Mouse (Mus musculus): ENCODE results near the gene Bcl2. TPM values are rescaled to one million over a fixed set of nuclear protein-coding genes. Genes with fewer than 3 reads are reported as not detected.
A peak's percentile ranks its signal among the peaks of the same experiment; 100 is the strongest.
"Not testable (repeated sequence)": the region's sequence is repeated elsewhere in the genome, so short reads cannot be mapped to it uniquely, and the experiment has no call there.

Bcl2 gene
- polyA plus RNA-seq (2017; shearing (Covaris generic)): 100 to 1,000 TPM; 167 to 170 TPM

DNA sequence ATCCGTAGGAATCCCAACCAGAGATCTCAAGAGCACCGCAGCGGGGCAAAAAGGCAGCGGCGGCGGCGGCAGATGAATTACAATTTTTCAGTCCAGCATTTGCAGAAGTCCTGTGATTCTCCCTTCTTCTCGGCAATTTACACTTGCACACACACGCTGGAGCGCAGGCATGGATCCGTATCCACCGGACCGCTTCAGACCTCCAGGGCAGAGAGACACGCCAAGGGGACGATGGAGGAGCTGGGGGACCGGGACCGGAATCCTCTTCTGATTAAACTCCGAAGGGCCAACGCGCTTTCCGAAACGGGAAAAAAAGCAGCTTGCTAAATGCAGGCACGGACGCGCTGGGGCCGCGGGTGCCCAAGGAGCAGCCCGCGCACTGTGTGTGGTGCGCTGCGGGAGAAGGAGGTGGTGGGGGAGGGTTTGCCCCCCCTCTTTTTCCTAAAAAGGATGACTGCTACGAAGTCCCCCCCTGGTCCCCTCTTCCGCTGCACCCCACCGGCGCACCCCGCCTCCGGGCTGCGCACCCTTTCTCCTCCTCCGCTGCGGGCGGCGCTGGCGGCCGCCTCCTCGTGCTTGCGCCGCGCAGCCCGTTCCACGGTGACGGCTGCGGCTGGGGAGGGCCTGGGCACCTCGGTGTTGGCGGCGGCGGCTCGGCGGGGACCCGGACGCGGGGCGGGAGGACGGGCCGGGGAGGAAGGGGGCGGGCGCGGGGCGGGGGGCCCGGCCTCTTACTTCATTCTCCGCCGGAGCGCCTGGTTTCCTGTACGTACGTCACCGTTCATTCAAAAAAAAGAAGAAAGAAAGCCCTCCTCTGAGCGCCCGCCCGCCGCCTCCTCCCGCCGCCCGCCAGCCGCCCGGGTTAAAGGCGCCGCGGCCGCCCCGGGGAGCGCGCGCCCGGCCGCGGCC, at the start of gene Bcl2:
Gene Bcl2 (minus strand): TSS at position 654 of the 909 bp plus-strand sequence.
- ATAC-seq: peak; percentile 68

DNA sequence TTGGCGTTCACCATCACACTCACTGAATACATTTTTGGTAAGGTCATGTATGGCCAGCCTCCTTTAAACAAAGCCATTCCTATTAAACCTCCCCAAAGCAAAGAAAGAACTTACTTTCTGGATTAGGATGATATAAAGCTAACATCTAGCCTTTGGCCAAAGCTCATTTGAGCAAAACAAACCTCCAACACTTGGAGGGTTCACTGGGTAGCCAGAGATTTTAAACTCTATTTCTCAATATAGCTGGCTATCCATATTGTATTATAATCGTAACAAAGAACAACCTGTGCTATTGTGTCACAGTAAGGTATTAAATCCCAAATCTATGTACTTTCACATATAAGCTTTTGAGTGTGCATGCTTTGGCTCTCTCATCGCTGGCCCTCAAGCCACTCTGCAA, 46.7 kb upstream of the Bcl2 start:
- ATAC-seq: no peak

DNA sequence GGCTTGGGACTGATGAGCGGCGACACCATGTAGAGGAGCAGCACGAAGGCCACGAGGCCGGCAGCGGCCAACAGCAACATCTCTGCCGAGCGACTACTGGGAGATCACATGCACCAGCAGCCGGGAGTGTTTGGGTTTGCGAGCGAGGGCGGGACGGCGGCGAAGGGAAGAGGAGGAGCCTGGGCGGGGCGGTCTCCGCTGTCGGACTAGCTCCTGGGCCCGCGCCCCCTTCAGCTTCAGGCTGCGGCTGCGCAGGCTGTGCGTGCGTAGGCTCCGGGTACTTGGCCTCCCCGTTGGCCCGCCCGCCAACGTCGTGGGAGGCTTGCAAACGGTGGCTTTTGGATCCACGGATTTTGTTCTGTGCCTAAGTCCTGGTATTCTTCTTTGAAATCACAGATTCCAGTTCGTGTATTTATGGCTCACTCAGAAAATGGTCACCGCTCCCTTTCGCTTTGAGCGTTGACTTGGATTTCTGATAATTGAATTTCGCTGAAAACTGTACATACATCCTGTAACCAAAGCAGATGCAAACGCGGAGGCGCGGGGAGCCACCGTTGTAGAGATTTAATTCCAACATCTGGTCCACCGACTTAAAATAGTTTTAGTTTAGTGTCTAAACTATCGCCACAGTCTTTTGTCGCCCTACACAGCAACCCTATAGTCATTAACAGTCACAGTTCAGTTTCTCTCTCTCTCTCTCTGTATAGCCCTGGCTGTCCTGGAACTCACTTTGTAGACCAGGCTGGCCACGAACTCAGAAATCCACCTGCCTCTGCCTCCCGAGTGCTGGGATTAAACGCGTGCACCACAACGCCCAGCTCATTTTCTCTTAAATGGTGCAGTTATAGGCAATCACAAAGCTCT, 45.7 kb upstream of the Bcl2 start, which contains the start of gene Kdsr:
Gene Kdsr (minus strand): TSS at position 156 of the 864 bp plus-strand sequence.
- peak; percentile 92 for ATAC-seq

DNA sequence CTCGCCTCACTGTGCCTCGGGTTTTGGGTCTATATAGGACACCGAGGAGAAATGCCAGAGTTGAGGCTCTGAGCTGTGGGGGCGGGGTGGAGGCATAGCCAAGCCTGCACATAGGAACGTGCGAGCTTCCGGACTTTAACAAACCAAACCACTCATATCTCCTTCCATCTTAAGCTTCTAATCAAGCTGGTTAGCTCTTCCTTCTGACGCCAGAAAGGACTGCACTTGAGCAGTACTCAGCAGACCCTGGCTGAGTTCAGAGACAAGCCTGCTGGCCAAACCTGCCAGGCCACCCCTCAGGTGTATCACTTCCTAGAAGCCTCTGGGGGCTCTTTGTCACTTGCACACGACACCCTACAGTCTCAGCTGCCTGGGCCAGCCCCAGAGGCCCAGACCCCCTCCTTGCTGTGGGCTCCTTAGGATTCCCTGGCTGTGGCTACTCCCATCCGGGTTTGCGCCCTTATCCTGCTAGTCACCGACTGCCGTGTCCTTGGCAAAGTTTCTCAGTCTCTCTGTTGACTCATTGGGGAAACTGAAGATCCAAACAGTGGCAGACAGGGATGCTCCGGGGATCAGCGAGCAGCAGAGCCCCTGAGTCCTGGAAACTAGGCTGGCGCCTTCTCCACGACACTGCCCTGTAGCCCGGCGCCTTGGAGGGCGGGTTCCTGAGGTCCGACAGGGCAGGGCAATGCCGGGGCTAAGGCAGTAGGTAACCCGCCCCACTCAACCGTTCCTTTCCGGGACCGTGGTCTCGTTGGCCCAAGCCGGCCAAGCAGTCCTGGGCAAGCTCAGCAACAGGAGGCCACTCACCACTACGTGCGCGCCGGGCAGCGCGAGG, 44.9 kb upstream of the Bcl2 start:
- ATAC-seq: peak; percentile 30

DNA sequence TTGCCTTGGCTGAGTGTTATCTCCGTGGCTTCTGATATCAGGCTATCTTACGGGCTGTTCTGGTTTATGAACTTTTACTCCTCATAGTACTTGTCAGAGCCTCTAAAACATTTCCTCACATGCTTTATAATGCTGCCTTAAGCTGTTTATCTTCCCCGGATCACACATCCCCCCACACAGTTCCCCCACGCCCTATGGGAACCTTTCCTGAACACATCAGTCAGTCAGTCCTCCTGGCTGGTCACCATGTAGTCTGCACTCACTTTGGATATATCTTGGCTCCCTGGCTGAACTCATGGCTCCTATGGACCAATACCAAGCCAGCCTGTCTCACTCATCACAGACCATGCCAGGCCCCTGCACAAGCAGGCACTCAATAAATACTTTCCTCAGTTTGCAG, 42.6 kb upstream of the Bcl2 start:
- no peak for ATAC-seq

DNA sequence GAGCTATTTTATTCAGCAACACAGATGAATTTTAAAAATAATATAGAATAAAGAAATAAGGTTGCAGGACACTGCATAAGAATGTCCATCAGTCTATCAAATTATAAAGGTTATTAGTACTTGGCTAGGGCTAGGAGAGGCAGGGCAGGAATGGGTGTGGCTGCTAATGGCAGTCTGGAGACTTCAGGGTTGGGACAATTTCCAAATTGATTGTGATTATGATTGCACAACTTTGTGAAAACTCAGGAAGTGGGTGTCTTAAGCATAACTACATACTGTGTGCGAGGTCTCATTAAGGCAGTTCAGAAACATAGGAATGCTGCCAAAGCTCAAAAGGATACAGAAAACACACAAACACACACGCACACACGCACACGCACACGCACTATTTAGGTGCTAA, 37.9 kb upstream of the Bcl2 start:
- ATAC-seq: no peak

DNA sequence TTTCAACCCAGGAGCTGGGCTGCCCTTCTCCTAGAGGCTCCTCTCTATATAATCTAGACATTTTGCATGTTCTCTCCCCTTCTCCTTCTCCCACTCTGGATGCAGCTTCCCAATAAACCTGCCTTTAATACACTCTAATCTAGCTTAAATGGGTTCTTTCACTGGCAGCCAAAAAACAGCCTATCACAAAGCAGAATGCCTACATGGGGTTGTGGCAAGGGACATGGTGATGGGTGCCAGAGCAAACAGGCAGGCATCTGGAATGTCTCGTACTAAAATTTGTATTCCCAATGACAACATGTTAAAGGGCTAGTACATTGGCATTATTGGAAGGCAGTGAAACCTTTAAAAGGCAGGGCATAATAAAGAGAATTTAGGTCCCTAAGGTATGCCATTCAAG, 36.6 kb upstream of the Bcl2 start:
- ATAC-seq: no peak

DNA sequence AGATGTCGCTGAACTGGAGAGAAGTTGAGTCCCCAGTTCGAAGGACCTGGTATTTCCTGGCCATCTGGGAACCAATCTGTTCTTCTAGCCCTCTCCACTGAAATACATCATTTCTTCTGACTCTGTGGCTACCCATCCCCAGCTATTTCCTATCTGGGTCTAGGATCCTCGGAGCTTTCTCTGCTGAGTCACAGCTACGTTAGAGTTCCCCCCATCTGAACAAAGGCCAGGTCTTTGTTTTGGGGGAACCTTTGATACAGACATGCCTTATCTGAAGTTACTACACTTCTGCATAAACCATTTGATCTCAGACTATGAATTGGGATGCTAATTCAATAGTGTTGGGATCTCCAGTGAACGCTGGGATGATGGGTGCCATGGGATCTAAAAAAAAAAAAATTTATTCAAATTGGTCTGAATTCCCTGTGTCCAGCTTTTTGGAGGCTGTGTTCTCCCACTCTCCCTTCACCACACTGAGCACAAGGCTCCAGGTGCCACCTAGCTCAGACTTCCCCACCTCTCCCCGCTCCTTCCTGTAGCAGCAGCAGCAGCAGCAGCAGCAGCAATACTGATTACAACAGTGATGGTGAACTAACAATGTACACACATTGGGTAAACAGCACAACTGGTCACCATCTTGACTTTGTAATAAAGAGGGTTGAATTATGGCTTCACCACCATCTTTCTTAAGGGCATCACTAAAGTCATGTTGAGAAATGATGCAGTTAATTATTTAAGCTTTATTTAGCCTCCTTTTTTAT, 34.7 kb upstream of the Bcl2 start:
- ATAC-seq: no peak

DNA sequence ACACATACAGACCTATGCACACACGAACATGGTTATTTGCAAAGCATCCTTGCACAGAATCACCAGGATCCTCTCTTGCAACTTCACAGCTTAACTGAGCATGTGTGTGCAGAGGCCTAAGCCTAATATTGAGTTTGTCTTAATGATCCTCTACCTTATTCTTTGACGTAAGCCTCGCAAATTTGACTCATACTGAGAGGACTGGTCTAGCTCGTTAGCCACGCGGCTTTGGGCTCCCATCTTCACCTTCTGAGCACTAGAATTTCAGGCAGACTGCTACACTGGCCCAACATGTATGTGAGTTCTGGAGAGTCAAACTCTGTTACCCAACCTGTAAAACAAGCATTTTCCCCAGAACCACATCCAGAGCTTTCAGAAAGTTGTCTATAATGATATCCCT, 28.9 kb upstream of the Bcl2 start:
- ATAC-seq: no peak

DNA sequence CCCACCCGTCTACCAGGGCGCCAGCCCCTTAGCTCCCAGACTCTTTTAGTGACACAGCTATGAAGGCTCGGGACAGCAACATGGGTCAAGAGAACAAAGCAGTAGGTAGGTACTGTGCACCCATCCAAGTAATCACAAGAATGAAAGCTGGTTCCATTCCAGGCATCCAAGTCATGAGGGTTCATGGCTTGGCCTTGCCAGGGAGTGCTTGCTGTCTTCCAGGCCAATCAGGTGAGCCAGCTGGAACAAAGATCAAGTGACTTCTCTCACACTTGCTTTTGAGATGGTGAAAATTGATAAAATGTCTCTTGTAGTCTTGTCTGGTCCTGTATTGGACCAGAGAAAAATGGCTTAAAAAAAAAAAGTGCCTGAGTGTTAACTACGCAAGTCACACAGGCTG, 26.7 kb upstream of the Bcl2 start:
- no peak for ATAC-seq

DNA sequence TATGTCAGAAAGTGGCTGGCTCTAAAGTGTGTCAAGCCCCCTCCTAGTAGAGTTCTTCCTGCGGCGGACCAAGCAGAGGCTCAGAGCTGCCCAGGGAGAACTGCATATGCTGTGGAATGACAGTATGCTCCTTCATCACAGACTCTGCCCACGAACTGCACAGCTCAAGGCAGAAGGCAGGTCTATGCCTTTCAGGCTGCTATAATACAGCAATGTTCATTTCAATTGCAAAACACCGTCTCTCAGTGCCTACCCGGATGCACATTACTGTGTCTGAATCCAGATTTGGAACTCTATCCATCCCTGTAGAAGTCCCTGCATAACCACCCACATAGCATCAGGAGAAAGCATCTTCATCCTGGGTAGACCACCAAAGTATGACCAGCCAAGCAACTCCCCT, 25.7 kb upstream of the Bcl2 start:
- no peak for ATAC-seq

DNA sequence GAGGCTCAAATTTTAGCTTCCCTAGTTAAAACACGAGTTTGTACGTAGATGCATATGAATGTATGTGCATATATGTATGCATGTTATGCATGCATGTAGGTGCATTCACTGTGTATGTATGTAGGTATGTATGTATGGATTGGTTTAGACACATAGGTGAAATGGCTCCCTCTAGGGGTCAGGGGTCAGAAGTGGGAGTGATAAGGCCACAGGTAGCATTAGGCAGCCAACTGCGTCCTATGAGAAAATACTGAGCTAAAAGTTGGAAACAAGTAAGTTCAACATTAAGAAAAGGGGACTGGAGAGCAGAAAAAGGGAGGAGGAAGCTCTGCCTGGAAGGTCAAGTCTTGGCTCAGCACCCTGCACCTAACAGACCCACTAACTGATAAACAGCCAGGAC, 24.0 kb upstream of the Bcl2 start:
- ATAC-seq: peak; percentile 81

DNA sequence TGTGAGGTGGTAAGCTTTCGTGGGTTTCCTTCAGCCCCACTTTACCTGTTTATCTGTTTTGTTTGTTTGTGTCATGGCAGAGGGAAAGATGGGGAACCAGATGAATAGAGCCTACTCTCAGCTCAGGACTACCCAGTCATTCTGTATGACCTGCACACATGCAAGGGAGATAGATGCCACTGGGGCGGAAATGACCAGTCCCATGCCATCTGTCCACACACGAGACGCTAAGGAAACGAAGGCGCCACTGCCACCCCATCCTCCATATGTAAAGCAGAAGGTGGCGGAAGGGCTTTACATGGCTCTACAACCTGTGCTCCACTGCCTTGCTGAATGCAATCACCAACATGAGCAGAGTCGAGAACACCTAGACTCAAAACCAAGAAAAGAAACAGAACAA, 22.1 kb upstream of the Bcl2 start:
- no peak for ATAC-seq

DNA sequence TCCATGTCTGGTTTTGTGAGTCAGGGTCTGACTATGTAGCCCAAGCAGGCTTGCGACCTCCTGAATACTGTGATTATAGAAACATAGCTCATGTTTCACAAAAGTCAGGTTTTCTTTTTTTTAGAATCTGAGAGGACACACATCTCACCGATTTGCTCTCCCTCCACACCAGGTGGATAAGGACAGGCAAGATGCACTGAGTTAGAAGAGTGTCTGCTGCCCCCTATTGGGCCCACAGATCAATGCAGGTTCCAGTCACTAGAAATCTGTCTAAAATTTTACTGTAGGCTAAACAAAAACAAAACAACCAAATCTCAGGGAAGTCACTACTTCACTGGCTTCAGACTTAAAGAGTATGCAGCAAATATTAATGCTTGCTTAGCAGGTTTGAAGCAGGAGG, 21.5 kb upstream of the Bcl2 start:
- peak; percentile 80 for ATAC-seq

DNA sequence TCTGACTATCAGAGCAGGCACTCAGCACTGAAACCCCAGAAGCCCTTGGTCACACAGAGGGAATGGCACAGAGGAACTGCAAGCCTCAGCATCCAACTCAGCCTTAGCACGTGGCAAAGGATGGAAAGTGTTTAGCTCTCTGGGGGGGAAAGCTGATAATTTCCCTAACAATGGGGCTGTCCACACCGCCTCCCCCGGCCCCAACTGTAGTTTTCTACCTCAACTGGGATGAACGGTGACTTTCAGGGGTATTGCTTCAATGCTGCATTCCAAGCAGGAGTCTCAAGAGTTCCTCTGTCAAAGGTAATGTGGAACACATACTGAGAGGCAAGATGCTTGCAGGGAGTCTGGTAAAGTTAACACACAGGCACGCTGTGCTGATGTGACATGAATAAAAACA, 8.0 kb upstream of the Bcl2 start:
- ATAC-seq: no peak

DNA sequence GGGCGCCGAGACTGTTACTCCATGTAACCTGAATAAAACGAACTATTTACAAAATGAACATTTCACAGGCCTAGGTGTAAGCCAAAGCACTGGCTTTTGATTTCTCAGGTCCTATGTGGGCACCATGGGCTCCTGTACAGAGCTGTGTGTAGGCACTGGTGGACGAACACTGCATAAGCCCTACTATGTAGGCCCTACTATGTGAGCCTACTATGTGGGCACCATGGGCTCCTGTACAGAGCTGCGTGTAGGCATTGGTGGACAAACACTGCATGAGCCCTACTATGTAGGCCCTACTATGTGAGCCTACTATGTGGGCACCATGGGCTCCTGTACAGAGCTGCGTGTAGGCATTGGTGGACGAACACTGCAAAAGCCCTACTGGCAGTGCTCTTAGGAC, 3.7 kb upstream of the Bcl2 start:
- ATAC-seq: not testable (repeated sequence)

DNA sequence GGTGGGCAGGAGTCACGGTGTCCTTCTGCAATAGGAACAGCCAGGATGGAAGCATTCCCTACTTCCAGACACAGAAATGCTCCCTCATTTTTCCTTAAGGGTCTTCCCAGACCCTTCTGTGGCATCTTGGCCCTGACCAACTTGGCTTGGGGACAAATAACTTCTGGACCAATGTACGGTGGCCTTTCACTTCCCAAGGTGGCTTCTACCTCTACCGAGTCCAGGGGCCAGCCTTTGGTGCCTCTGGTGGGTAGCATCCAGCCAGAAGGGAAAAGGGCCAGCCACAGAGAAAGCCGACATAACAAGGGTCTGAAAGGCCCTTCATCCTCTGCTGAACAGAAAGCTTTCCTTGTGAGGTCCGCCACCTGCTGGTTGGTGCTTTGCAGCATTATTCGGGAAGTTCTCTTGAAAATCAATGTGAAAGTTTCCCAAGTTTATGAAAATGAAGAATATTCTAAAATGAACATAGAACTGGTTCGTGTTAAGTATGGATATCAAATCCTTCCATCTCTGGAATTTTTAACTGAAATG, 3.1 kb upstream of the Bcl2 start:
- ATAC-seq: no peak

DNA sequence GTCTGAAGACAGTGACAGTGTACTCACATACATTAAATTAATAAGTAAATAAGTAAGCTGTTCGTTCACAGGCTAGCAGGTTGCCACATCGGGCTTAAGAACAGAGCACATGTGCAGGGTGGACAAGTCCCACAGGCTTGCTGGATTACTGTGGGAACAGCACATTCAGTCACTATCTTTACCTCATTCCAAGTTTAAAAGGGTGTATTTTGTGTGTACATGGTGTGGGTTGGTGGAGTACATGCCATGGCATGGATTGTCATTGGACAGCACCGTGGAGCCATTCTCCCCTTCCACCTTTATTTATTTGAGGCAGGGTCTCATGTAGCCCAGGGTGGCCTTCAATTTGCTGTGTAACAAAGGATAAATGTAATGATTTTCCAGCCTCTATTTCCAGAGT, 2.1 kb upstream of the Bcl2 start:
- no peak for ATAC-seq

DNA sequence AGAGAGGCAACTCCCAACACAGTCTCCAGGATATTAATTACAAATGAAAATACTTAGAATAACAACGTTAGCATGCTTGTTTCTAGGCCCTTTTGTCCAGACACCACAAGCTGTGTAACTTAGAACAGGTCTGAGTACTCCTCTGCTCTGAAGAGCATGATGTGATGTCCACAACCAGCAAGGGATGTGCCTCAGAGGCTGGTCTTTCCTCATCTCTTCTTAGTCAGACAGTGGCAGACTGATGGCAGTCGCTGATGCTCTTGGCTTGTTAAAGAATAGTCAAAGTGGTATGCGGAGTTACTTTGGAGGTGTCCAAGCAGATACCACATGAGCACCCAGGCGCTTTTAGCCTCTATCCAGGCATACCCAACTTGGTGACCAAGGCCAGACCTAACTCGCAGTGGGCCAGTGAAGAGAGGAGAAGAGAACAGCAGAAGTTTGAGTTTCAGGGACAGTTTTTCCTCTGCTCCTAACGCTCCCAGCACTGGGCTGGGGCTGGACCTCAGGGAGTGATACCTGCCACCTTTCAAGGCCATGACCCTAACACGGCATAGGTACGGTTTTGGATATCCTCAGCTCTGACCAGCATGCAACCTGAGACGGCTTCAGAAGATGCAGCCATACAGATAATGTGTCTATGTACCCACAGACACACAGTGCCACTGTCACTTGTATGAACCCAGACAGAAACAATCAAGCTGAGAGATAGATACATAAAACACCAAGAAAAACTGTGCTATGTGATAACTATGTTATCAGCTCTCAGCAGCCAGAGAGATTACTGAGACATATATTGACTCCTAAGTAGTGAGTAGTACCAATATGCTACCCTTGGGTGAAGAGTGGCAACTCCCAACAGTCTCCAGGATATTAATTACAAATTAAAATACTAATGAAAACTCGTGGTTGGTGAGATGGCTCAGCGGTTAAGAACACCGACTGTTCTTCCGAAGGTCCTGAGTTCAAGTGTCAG, 1.3 kb upstream of the Bcl2 start:
- ATAC-seq: no peak

DNA sequence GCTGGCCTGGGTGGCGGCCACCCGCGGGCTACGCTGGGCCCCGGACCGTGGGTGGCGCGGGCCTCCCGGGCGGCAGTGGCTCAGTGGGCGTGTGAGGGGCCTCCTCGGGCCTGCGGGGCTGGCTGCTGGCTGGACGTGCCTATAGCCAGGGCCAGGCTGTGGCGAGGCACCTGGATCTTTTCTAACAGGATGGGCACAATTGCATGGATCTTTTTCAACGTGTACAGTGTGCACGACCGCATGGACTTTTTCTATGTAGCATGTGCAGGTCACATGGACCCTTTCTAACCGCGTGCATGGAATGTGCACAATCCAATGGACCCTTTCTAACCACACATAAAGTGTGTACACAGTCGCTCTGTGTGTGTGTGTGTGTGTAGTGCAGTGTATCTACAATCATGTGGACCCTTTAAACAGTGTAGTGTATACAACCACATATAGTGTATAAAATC, 482 bp upstream of the Bcl2 start:
- peak; percentile 7 for ATAC-seq
